Mouse (Mus musculus) thymus, adult 2 months (tissue): Measurements from ENCODE around the gene Olfr460. TPM values are rescaled to one million over a fixed set of nuclear protein-coding genes. Genes with fewer than 3 reads are reported as not detected.
A peak's percentile ranks its signal among the peaks of the same experiment; 100 is the strongest.
"Not testable (repeated sequence)": the region's sequence is repeated elsewhere in the genome, so short reads cannot be mapped to it uniquely, and the experiment has no call there.

Experiments used
- DNase-seq: peaks from one replicate; pipeline ENCODE4 v3.0.0; 2021
- H3K27ac ChIP-seq: fragments of 200-500 bp; 2 replicates; pipeline ENCODE4 v1.5.1; 2012; ENCODE audit warnings: low read length, control low read depth; ENCODE audit not compliant: control insufficient read depth, insufficient read depth
- H3K27me3 ChIP-seq: fragments of 200-500 bp; 2 replicates; pipeline ENCODE4 v1.6.1; 2012; ENCODE audit warnings: mild to moderate bottlenecking, low read length, moderate library complexity, mixed read lengths; ENCODE audit not compliant: control insufficient read depth, insufficient read depth
- H3K36me3 ChIP-seq: fragments of 200-500 bp; 2 replicates; pipeline ENCODE4 v1.6.1; 2012; ENCODE audit warnings: mild to moderate bottlenecking, low read length, moderate library complexity; ENCODE audit not compliant: control insufficient read depth, insufficient read depth
- H3K4me1 ChIP-seq: fragments of 200-500 bp; replicated peaks from 2 replicates; pipeline ENCODE4 v1.6.1; 2012; ENCODE audit warnings: low read length; ENCODE audit not compliant: control insufficient read depth, insufficient read depth
- H3K4me3 ChIP-seq: fragments of 200-500 bp; 2 replicates; pipeline ENCODE4 v1.5.1; 2012; ENCODE audit warnings: mild to moderate bottlenecking, low read length, control low read depth, moderate library complexity; ENCODE audit not compliant: control insufficient read depth, insufficient read depth
- CTCF ChIP-seq: fragments of 200-500 bp; IDR thresholded peaks from 2 replicates; pipeline ENCODE4 v1.5.1; 2012; ENCODE audit warnings: mild to moderate bottlenecking, control low read depth, low read length, moderate library complexity, borderline replicate concordance; ENCODE audit not compliant: control insufficient read depth, poor library complexity, insufficient read depth; ENCODE audit errors: extremely low read depth
- POLR2A ChIP-seq: fragments of 200-500 bp; IDR thresholded peaks from 2 replicates; pipeline ENCODE4 v1.6.1; 2012; ENCODE audit warnings: mild to moderate bottlenecking, low read length, control low read depth, moderate library complexity; ENCODE audit not compliant: control insufficient read depth, poor library complexity, insufficient read depth; ENCODE audit errors: extremely low read depth
- WGBS: fragments of 180-500 bp; shearing (Covaris S2); methylation state at CpG from one replicate; pipeline ENCODE4 v1.1.7; 2018; 5-methylcytosine and 5-hydroxymethylcytosine counted together
- polyA plus RNA-seq: library from polyadenylated mRNA; depleted of rRNA; stranded (reverse); fragments of >200 nt; gene quantifications from 2 replicates; pipeline ENCODE4 v1.2.3, GENCODE M21; 2012; rRNA removed

The Olfr460 gene
- polyA plus RNA-seq, 1 experiment = not detected

DNA sequence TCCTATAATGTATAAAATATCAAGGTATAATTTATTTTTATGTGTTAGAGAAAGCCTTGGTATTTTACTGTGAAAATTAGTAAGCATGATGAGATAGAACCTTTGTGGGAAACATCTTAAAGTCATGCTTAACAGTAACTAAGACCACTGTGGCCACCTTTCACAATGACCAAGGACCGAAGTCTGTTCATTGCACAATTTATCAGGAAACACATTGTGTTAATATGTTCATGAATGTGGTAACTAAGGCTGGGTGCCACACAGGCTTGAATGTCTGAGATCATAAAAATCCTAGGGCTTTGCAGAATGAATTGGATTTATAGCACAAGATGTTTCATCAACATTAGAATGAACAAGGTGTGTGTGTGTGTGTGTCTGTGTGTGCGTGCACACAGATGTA lies 19.1 kb downstream of the Olfr460 start:
- H3K4me3 ChIP-seq = no peak overlapping the region

GRCm38 (mm10) chr6:40594804-40595550 lies 25.7 kb downstream of the Olfr460 start:
- no peak for TF ChIP-seq CTCF
- no peak for TF ChIP-seq POLR2A
- Histone ChIP-seq H3K27ac (no peak overlapping the region), H3K4me3 (no peak overlapping the region), H3K36me3 (no peaks in the 10 kb centered on the region), H3K27me3 (no peaks in the 10 kb centered on the region), H3K4me1 (no peaks in the 10 kb centered on the region)
- DNase-seq = no peak
- WGBS = 26% methylated on average over 3 of the region's 3 CpGs

More for the DNA sequence above, 19.1 kb downstream of the Olfr460 start:
- WGBS = 98% methylated on average over 2 of the region's 2 CpGs
- no peak for TF ChIP-seq POLR2A
- no peak overlapping the region for H3K27ac ChIP-seq
- H3K36me3 ChIP-seq = no peaks in the 10 kb centered on the region
- H3K4me1 ChIP-seq = no peaks in the 10 kb centered on the region
- DNase-seq = no peak
- H3K27me3 ChIP-seq = no peaks in the 10 kb centered on the region

- H3K27me3 ChIP-seq, DNase-seq, H3K4me1 ChIP-seq, H3K4me3 ChIP-seq, H3K27ac ChIP-seq, H3K36me3 ChIP-seq: not testable (repeated sequence)
- WGBS = 78% methylated on average over 4 of the region's 4 CpGs
These were observed 29.3 kb downstream of the Olfr460 start for GRCm38 (mm10) chr6:40598546-40598945.

DNA sequence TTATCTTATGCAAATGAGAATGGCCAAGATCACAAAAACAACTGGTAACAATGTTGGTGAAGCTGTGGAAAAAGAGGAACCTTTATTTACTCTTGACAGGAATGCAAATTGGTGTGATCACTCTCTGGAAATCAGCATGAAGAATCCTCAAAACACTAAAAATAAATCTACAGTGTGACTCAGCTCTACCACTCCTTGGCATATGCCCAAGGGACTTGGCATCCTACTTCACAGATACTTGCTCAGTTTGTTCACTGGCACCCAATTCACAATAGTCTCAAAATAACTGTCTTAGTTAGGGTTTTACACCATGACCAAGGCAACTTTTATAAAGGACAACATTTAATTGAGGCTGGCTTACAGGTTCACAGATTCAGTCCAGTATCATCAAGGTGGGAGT lies 38.1 kb downstream of the Olfr460 start:
- no peaks in the 10 kb centered on the region for H3K27me3 ChIP-seq

GRCm38 (mm10) chr6:40610244-40610643 lies 41.0 kb downstream of the Olfr460 start:
- 96% methylated on average over 8 of the region's 8 CpGs for WGBS
- no peaks in the 10 kb centered on the region for H3K4me1 ChIP-seq
- H3K27ac ChIP-seq = no peak overlapping the region
- no peak overlapping the region for H3K4me3 ChIP-seq
- no peak for DNase-seq
- H3K36me3 ChIP-seq = no peaks in the 10 kb centered on the region
- no peaks in the 10 kb centered on the region for H3K27me3 ChIP-seq
- TF ChIP-seq CTCF = no peak
- no peak for TF ChIP-seq POLR2A

More for the DNA sequence above, 38.1 kb downstream of the Olfr460 start:
- Histone ChIP-seq H3K27ac (no peak overlapping the region), H3K36me3 (no peaks in the 10 kb centered on the region), H3K4me3 (no peak overlapping the region), H3K4me1 (no peaks in the 10 kb centered on the region)
- no peak for TF ChIP-seq CTCF
- TF ChIP-seq POLR2A = no peak
- no peak for DNase-seq

- no peaks in the 10 kb centered on the region for H3K4me1 ChIP-seq
- H3K27me3 ChIP-seq = no peaks in the 10 kb centered on the region
- no peak within 1 kb of the TSS for H3K4me3 ChIP-seq
- DNase-seq = no peak
- TF ChIP-seq POLR2A = no peak
- no peak for TF ChIP-seq CTCF
- no peaks in the 10 kb centered on the region for H3K36me3 ChIP-seq
- WGBS = 90% methylated on average over 4 of the region's 4 CpGs
- no peak within 1 kb of the TSS for H3K27ac ChIP-seq
These were observed 44.1 kb downstream of the Olfr460 start, which contains the start of gene Tas2r138 for GRCm38 (mm10) chr6:40613260-40613852. TSS of gene Tas2r138 (minus strand) at chr6:40613310.

DNA sequence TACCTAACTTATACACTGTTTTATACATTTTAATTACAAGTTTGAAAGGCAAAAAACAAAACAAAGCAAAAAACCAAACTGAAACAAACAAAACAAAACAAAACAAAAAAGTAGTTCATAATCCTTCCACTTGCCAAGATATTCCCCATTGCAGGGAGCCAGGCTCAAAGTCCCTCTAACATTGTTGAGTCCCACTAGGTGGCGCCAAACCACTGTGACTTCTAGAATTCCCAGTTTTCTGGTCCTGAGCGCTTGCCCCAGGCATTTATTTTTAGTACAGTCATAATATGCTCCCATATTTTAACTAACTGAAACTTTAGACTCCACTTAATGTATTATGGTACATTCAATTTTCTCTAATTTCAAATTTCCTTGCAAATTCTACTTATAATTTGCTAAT lies 48.7 kb downstream of the Olfr460 start:
- 12% methylated on average over 2 of the region's 2 CpGs for WGBS
- DNase-seq = peak; percentile 25
- H3K27me3 ChIP-seq = no peaks in the 10 kb centered on the region
- H3K4me3 ChIP-seq = no peak overlapping the region
- H3K4me1 ChIP-seq = no peaks in the 10 kb centered on the region
- TF ChIP-seq POLR2A (no peak), CTCF (no peak)
- H3K27ac ChIP-seq = no peak overlapping the region
- H3K36me3 ChIP-seq = no peaks in the 10 kb centered on the region

Other genes starting within 250 kb of the Olfr460 start
- 18.9 and 19.4 TPM in 2 replicates for gene Agk, start 244.3 kb upstream of the Olfr460 start, polyA plus RNA-seq
- gene E330009J07Rik, start 133.4 kb upstream of the Olfr460 start, polyA plus RNA-seq = 14.7 and 16.3 TPM in 2 replicates
- 0.04 and 0.28 TPM in 2 replicates for gene Wee2, start 130.4 kb upstream of the Olfr460 start, polyA plus RNA-seq
- 15.9 and 19.4 TPM in 2 replicates for gene Ssbp1, start 98.1 kb upstream of the Olfr460 start, polyA plus RNA-seq
- gene Tas2r137, start 78.3 kb upstream of the Olfr460 start, polyA plus RNA-seq = not detected in 2 replicates
- gene Tas2r108, start 76.0 kb upstream of the Olfr460 start, polyA plus RNA-seq = 0.26 and 0.36 TPM in 2 replicates
- gene Prss37, start 50.0 kb upstream of the Olfr460 start, polyA plus RNA-seq = not detected in 2 replicates
- gene Olfr461, start 14.4 kb upstream of the Olfr460 start, polyA plus RNA-seq = not detected in 2 replicates
- 0.62 and 1.2 TPM in 2 replicates for gene Clec5a, start 16.3 kb downstream of the Olfr460 start, polyA plus RNA-seq
- 0.13 TPM in 1 of 2 replicates, not detected in the other for gene Tas2r138, start 43.8 kb downstream of the Olfr460 start, polyA plus RNA-seq
- 1.6 and 1.8 TPM in 2 replicates for gene Mgam, start 59.3 kb downstream of the Olfr460 start, polyA plus RNA-seq